ENCODE assay signal across 8 mouse cellular contexts in genomic region chr10:21992834-21993514, GRCm38 (mm10).
DNase-seq lines count a peak whose midpoint lies in the region; ATAC-seq and TF ChIP-seq lines count a peak whose summit lies in the region.

No protein-coding gene starts in this region.

- H3K4me1 ChIP-seq in embryonic facial prominence, embryonic 11.5 days (ENCODE audit: control insufficient read depth, insufficient read depth, low read length): no peaks in the 10 kb centered on the region
- H3K4me1 ChIP-seq in liver, adult 2 months (ENCODE audit: control insufficient read depth, insufficient read depth, low read length): peaks cover 3% of the 10 kb centered on the region; the same call in 1 of the 2 replicates

- peak overlapping the region; percentile 96 for H3K4me2 ChIP-seq in embryonic facial prominence, embryonic 11.5 days (ENCODE audit: low read depth, low read length)
- peak overlapping the region; percentile 100 for H3K4me2 ChIP-seq in myocyte (ENCODE audit: low read depth)

- ATAC-seq in embryonic facial prominence, embryonic 11.5 days (replicated peaks; ENCODE audit: insufficient number of reproducible peaks, low FRiP score, low TSS enrichment, low read depth): no peak; the same call in 1 of the 2 replicates

- TF ChIP-seq POLR2A in liver, adult 2 months (IDR thresholded peaks at IDR 0.05; ENCODE audit: extremely low read depth, insufficient read depth, low read length): no peak
- no peak for TF ChIP-seq POLR2A in myocyte (IDR thresholded peaks at IDR 0.05; ENCODE audit: insufficient read length, low read depth)

- peak; percentile 78 for TF ChIP-seq CTCF in liver, adult 2 months (IDR thresholded peaks at IDR 0.05; ENCODE audit: low read depth, low read length)

- no peak overlapping the region for H3K9ac ChIP-seq in embryonic facial prominence, embryonic 11.5 days (replicated peaks; ENCODE audit: low read length)
- H3K9ac ChIP-seq in liver, adult 2 months (ENCODE audit: low read depth, low read length): peak overlapping the region; percentile 55

- no peaks in the 10 kb centered on the region for H3K36me3 ChIP-seq in embryonic facial prominence, embryonic 11.5 days (replicated peaks; ENCODE audit: control insufficient read depth, insufficient read depth, low read depth, low read length)
- peaks cover 26% of the 10 kb centered on the region for H3K36me3 ChIP-seq in liver, adult 2 months (ENCODE audit: control insufficient read depth, insufficient read depth, low read length)
- H3K36me3 ChIP-seq in myocyte (ENCODE audit: control insufficient read depth, insufficient read depth): peaks cover 20% of the 10 kb centered on the region
- peaks cover 5% of the 10 kb centered on the region for H3K36me3 ChIP-seq in splenic B cell, adult 2 months (ENCODE audit: control insufficient read depth, insufficient read depth, low read length, poor library complexity, severe bottlenecking)

- H3K9me3 ChIP-seq in embryonic facial prominence, embryonic 11.5 days (replicated peaks; ENCODE audit: control insufficient read depth, low read length): no peaks in the 10 kb centered on the region

- H3ac ChIP-seq in myocyte (ENCODE audit: control insufficient read depth, insufficient read length): no peak overlapping the region

- DNase-seq in left cerebral cortex, adult 18-20 months (ENCODE audit: low spot score in 2 of 2): peak; percentile 71 to 77
- no peak for DNase-seq in left cerebral cortex, adult 11 months (ENCODE audit: low spot score)
- DNase-seq in embryonic facial prominence, embryonic 11.5 days (ENCODE audit: low spot score): peak; percentile 86
- peak; percentile 74 for DNase-seq in heart, adult 8-10 months (ENCODE audit: low spot score)
- peak; percentile 89 for DNase-seq in kidney, adult 9 months
- peak; percentile 75 for DNase-seq in liver, adult 2 months (ENCODE audit: extremely low read depth, low read depth, low spot score)
- peak; percentile 70 for DNase-seq in splenic B cell, adult 2 months (ENCODE audit: low read depth, low spot score)

- H3K27ac ChIP-seq in embryonic facial prominence, embryonic 11.5 days (replicated peaks; ENCODE audit: low read depth, low read length): no peak overlapping the region
- H3K27ac ChIP-seq in liver, adult 2 months (replicated peaks; ENCODE audit: insufficient read depth, low read depth, low read length): peak overlapping the region; percentile 65

- H3K79me2 ChIP-seq in liver, adult 2 months (ENCODE audit: control insufficient read depth, insufficient read depth, low read length): no peaks in the 10 kb centered on the region
- H3K79me2 ChIP-seq in myocyte (ENCODE audit: control insufficient read depth, insufficient read depth): peaks cover 16% of the 10 kb centered on the region

- WGBS in embryonic facial prominence, embryonic 11.5 days: under 1% methylated on average over 30 of the region's 30 CpGs
- WGBS in liver, adult 2 months: under 1% methylated on average over 30 of the region's 30 CpGs

- H3K4me3 ChIP-seq in embryonic facial prominence, embryonic 11.5 days (ENCODE audit: low read depth, low read length): peak overlapping the region; percentile 70
- peak overlapping the region; percentile 93 for H3K4me3 ChIP-seq in liver, adult 2 months (ENCODE audit: insufficient read depth, low read depth, low read length)
- H3K4me3 ChIP-seq in myocyte: peak overlapping the region; percentile 68

- no peaks in the 10 kb centered on the region for H3K27me3 ChIP-seq in embryonic facial prominence, embryonic 11.5 days (ENCODE audit: control insufficient read depth, insufficient read depth, low read length)
- H3K27me3 ChIP-seq in liver, adult 2 months (ENCODE audit: control insufficient read depth, insufficient read depth, low read length): no peaks in the 10 kb centered on the region
- H3K27me3 ChIP-seq in myocyte (ENCODE audit: control insufficient read depth, insufficient read depth, insufficient read length): no peaks in the 10 kb centered on the region
- no peaks in the 10 kb centered on the region for H3K27me3 ChIP-seq in splenic B cell, adult 2 months (ENCODE audit: control insufficient read depth, insufficient read depth, low read length, poor library complexity, severe bottlenecking)

TF ChIP-seq in myocyte, 11 proteins besides CTCF, POLR2A, EP300 and RAD21:
- TF ChIP-seq POLR2AphosphoS2 (IDR thresholded peaks at IDR 0.05; ENCODE audit: insufficient read length, low read depth) (no peak), TCF3 (IDR thresholded peaks at IDR 0.05; ENCODE audit: insufficient read length, low read depth) (no peak), MYOD1 (IDR thresholded peaks at IDR 0.05; ENCODE audit: control insufficient read depth in 1 of 3, insufficient read length in 2 of 3, low read depth in 2 of 3) (peak in 1 of 3 experiments; percentile 27), SRF (IDR thresholded peaks at IDR 0.05; ENCODE audit: control insufficient read depth, insufficient read length, low read depth) (no peak)
